In genomic region chr10:61273844-61274215, GRCm38 (mm10) we compare ENCODE assay signal across 8 mouse cellular contexts. TPM values are rescaled to one million over a fixed set of nuclear protein-coding genes. Genes with fewer than 3 reads are reported as not detected.
A peak's percentile ranks its signal among the peaks of the same experiment; 100 is the strongest.
DNase-seq lines count a peak whose midpoint lies in the region; TF ChIP-seq lines count a peak whose summit lies in the region.

No protein-coding gene starts in this region.

- no peaks in the 10 kb centered on the region for H3K79me2 ChIP-seq in myocyte (ENCODE audit: control insufficient read depth, insufficient read depth)

- peak; percentile 27; the same call in 1 of the 2 replicates for TF ChIP-seq POLR2A in lung, adult 2 months (IDR thresholded peaks at IDR 0.05; ENCODE audit: borderline replicate concordance, extremely low read depth, low read depth, low read length)
- TF ChIP-seq POLR2A in myocyte (IDR thresholded peaks at IDR 0.05; ENCODE audit: insufficient read length, low read depth), result no peak

- WGBS in lung, adult 2 months, result 65% methylated on average over 7 of the region's 7 CpGs
- WGBS in limb, embryonic 10.5 days, result 57% methylated on average over 7 of the region's 7 CpGs

- H3K4me2 ChIP-seq in myocyte (ENCODE audit: low read depth), result peak overlapping the region; percentile 84

- no peak overlapping the region for H3K4me3 ChIP-seq in lung, adult 2 months (replicated peaks; ENCODE audit: extremely low read depth, low read depth, low read length)
- H3K4me3 ChIP-seq in limb, embryonic 10.5 days, result peak overlapping the region; percentile 72
- H3K4me3 ChIP-seq in myocyte, result peak overlapping the region; percentile 38

- no peaks in the 10 kb centered on the region for H3K9me3 ChIP-seq in limb, embryonic 10.5 days (replicated peaks)

- no peak for DNase-seq in lung, adult 2 months
- no peak for DNase-seq in lung, postnatal 25 days (ENCODE audit: low spot score)
- DNase-seq in heart, adult 8-10 months (ENCODE audit: low spot score), result peak; percentile 57
- DNase-seq in limb, embryonic 10.5 days (ENCODE audit: low spot score), result no peak
- DNase-seq in ovary, postnatal 14 days (ENCODE audit: low spot score), result no peak
- no peak for DNase-seq in right cerebral cortex, postnatal 25 days
- DNase-seq in right cerebral cortex, adult 18-20 months, result no peak

- peaks cover 4% of the 10 kb centered on the region; the same call in 1 of the 2 replicates for H3K4me1 ChIP-seq in lung, adult 2 months (ENCODE audit: control insufficient read depth, insufficient read depth, low read length)
- peaks cover 39% of the 10 kb centered on the region for H3K4me1 ChIP-seq in limb, embryonic 10.5 days

- peaks cover 46% of the 10 kb centered on the region for H3K27me3 ChIP-seq in limb, embryonic 10.5 days (ENCODE audit: low read depth, poor library complexity, severe bottlenecking)
- no peaks in the 10 kb centered on the region for H3K27me3 ChIP-seq in myocyte (ENCODE audit: control insufficient read depth, insufficient read depth, insufficient read length)

- TF ChIP-seq CTCF in lung, adult 2 months (IDR thresholded peaks at IDR 0.05; ENCODE audit: insufficient read depth, low read length), result no peak

- peak overlapping the region; percentile 73 for H3ac ChIP-seq in myocyte (ENCODE audit: control insufficient read depth, insufficient read length)

- H3K27ac ChIP-seq in limb, embryonic 10.5 days, result peak overlapping the region; percentile 87

- H3K36me3 ChIP-seq in limb, embryonic 10.5 days, result no peaks in the 10 kb centered on the region
- peaks cover 3% of the 10 kb centered on the region for H3K36me3 ChIP-seq in myocyte (ENCODE audit: control insufficient read depth, insufficient read depth)

TF ChIP-seq in myocyte, 11 proteins besides CTCF, POLR2A, EP300 and RAD21:
- no peak for TF ChIP-seq SRF (IDR thresholded peaks at IDR 0.05; ENCODE audit: control insufficient read depth, insufficient read length, low read depth)
- TF ChIP-seq TCF12 (IDR thresholded peaks at IDR 0.05; ENCODE audit: insufficient read depth, poor library complexity, severe bottlenecking), result no peak
- no peak for TF ChIP-seq MYOG (IDR thresholded peaks at IDR 0.05; ENCODE audit: control insufficient read depth in 1 of 3, insufficient read depth in 1 of 3, insufficient read length in 2 of 3, low read depth in 2 of 3)
- no peak for TF ChIP-seq MAX (IDR thresholded peaks at IDR 0.05; ENCODE audit: low read depth)
- TF ChIP-seq TCF3 (IDR thresholded peaks at IDR 0.05; ENCODE audit: insufficient read length, low read depth), result no peak
- no peak for TF ChIP-seq POLR2AphosphoS2 (IDR thresholded peaks at IDR 0.05; ENCODE audit: insufficient read length, low read depth)
- TF ChIP-seq USF1 (IDR thresholded peaks at IDR 0.05; ENCODE audit: low read depth), result no peak
- no peak for TF ChIP-seq CEBPB (IDR thresholded peaks at IDR 0.05; ENCODE audit: insufficient read depth, poor library complexity, severe bottlenecking)
- TF ChIP-seq REST (IDR thresholded peaks at IDR 0.05; ENCODE audit: insufficient read depth, insufficient read length), result no peak
- TF ChIP-seq E2F4 (IDR thresholded peaks at IDR 0.05; ENCODE audit: insufficient read depth), result no peak
- no peak for TF ChIP-seq MYOD1 (IDR thresholded peaks at IDR 0.05; ENCODE audit: control insufficient read depth in 1 of 3, insufficient read length in 2 of 3, low read depth in 2 of 3)
TF ChIP-seq in myocyte: peak in this region for 0.

RNA-seq across cellular contexts. Expression of gene Adamts14, which starts 0.6 kb away (rescaled TPM):
- polyA plus RNA-seq in lung, adult 2 months (2012; rRNA removed), result 3.6 TPM in 2 replicates
- 1 to 10 TPM in 2 of 4 experiments, under 1 TPM in 2; 0.69 to 1.3 (median 0.96) TPM for total RNA-seq in heart, adult 8-10 months (2022)
- polyA plus RNA-seq in limb, embryonic 10.5 days (2016; fragmentation: Nextera tagmentation; extraction: Ambion mirVana), result 0.46 and 0.48 TPM in 2 replicates
- 31.0 TPM for polyA plus RNA-seq in myocyte (2012; fragmentation: generic; extraction: Trizol)

RNA-seq across cellular contexts. Expression of gene Prf1, which starts 23.8 kb away (rescaled TPM):
- polyA plus RNA-seq in lung, adult 2 months (2012; rRNA removed), result 6.2 and 8.0 TPM in 2 replicates
- total RNA-seq in heart, adult 8-10 months (2022), result under 1 TPM in 2 of 4 experiments, not detected in 2; 0.16 to 0.23 TPM
- not detected in 2 replicates for polyA plus RNA-seq in limb, embryonic 10.5 days (2016; fragmentation: Nextera tagmentation; extraction: Ambion mirVana)
- polyA plus RNA-seq in myocyte (2012; fragmentation: generic; extraction: Trizol), result 0.01 TPM
